Mouse (Mus musculus): ENCODE results near the gene Gsg1. TPM values are rescaled to one million over a fixed set of nuclear protein-coding genes. Genes with fewer than 3 reads are reported as not detected.

Gene Gsg1
- total and polyA plus RNA-seq, 2 experiments, result 0.16 TPM; not detected in 1

DNA sequence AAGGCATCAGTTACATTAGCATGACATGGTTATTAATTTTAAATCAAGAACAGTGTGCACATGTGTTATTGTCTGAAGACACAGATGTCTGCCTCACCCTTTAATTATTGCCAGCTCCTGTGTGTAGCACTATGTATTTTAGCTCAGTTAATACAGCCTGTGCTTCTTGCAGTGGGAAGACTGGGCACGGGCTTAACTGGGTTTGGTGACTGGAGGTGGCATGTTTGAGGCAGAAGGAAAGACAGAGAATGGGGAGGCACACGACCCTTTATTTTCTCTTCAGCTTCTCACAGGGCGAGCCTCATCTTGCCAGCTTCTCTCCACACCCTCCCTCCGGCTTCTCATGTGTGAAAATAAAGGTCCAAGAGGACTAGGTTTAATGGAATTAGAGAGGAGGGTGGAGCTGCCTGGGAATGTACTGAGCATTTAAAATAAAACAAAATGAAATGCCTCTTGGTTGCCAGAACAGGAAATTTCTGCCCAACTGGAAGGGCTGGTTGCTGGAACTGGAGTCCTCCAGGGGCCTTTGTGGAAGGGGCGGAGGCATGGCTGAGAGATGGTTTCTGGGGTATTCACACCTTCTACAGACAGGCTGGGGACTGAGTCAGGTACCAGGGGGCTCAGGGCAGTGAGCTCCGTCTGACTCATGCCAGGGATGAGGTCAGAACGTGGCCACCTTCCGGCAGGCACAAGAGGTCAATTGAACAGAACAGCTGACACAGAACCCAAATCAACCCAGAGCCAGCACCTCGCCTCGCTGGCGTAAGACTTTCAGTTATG is 41.1 kb upstream of the Gsg1 start:
- H3K79me2 ChIP-seq (ENCODE audit: control insufficient read depth, insufficient read depth, low read length), result no peaks in the 10 kb centered on the region
- DNase-seq (ENCODE audit: extremely low read depth, low read depth, low spot score), result peak; percentile 63
- WGBS, result 64% methylated on average over 11 of the region's 11 CpGs
- 0 out of 2 replicates have a peak, but pooled peaks cover 2% of the 10 kb centered on the region for H3K4me1 ChIP-seq (ENCODE audit: control insufficient read depth, insufficient read depth, low read length)
- no peak overlapping the region for H3K4me3 ChIP-seq (ENCODE audit: insufficient read depth, low read depth, low read length)
- no peaks in the 10 kb centered on the region for H3K27me3 ChIP-seq (ENCODE audit: control insufficient read depth, insufficient read depth, low read length)
- no peak overlapping the region for H3K27ac ChIP-seq (replicated peaks; ENCODE audit: insufficient read depth, low read depth, low read length)
- TF ChIP-seq CTCF (IDR thresholded peaks at IDR 0.05; ENCODE audit: low read depth, low read length) (no peak), POLR2A (IDR thresholded peaks at IDR 0.05; ENCODE audit: extremely low read depth, insufficient read depth, low read length) (no peak)
- no peak overlapping the region for H3K9ac ChIP-seq (ENCODE audit: low read depth, low read length)
- no peaks in the 10 kb centered on the region for H3K36me3 ChIP-seq (ENCODE audit: control insufficient read depth, insufficient read depth, low read length)

- no peaks in the 10 kb centered on the region for H3K36me3 ChIP-seq (ENCODE audit: control insufficient read depth, insufficient read depth, low read length)
- no peaks in the 10 kb centered on the region for H3K79me2 ChIP-seq (ENCODE audit: control insufficient read depth, insufficient read depth, low read length)
- WGBS, result 83% methylated on average over 6 of the region's 6 CpGs
- no peak overlapping the region for H3K9ac ChIP-seq (ENCODE audit: low read depth, low read length)
- 0 out of 2 replicates have a peak, but pooled peaks cover 2% of the 10 kb centered on the region for H3K4me1 ChIP-seq (ENCODE audit: control insufficient read depth, insufficient read depth, low read length)
- H3K27ac ChIP-seq (replicated peaks; ENCODE audit: insufficient read depth, low read depth, low read length), result no peak overlapping the region
- no peak overlapping the region for H3K4me3 ChIP-seq (ENCODE audit: insufficient read depth, low read depth, low read length)
- H3K27me3 ChIP-seq (ENCODE audit: control insufficient read depth, insufficient read depth, low read length), result no peaks in the 10 kb centered on the region
- no peak for DNase-seq (ENCODE audit: extremely low read depth, low read depth, low spot score)
- TF ChIP-seq POLR2A (IDR thresholded peaks at IDR 0.05; ENCODE audit: extremely low read depth, insufficient read depth, low read length) (no peak), CTCF (IDR thresholded peaks at IDR 0.05; ENCODE audit: low read depth, low read length) (no peak)
Measured at GRCm38 (mm10) chr6:135294150-135294549, 40.0 kb upstream of the Gsg1 start.

DNA sequence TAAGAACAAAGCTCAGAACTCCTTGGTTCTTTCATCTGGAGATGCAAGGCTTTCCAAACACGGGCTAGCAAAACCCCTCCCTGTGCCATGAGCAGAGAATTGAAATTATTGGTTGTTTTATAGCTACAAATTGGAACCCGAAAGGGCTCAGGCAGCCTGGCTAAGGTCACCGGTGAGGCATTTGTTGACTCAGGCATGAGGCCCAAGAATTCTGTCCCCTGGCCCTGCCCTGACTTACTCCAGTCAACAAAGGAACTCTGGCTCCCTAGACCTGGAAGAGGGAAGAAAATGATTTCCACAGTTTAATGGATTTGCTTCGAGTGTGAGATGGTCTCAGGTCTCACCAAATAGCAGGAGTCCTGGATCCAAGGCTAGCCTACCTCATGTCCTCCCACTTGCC is 38.2 kb upstream of the Gsg1 start:
- Histone ChIP-seq H3K9ac (ENCODE audit: low read depth, low read length) (no peak overlapping the region), H3K27ac (replicated peaks; ENCODE audit: insufficient read depth, low read depth, low read length) (no peak overlapping the region), H3K36me3 (ENCODE audit: control insufficient read depth, insufficient read depth, low read length) (no peaks in the 10 kb centered on the region), H3K4me3 (ENCODE audit: insufficient read depth, low read depth, low read length) (no peak overlapping the region), H3K79me2 (ENCODE audit: control insufficient read depth, insufficient read depth, low read length) (no peaks in the 10 kb centered on the region), H3K27me3 (ENCODE audit: control insufficient read depth, insufficient read depth, low read length) (no peaks in the 10 kb centered on the region), H3K4me1 (ENCODE audit: control insufficient read depth, insufficient read depth, low read length) (0 out of 2 replicates have a peak, but pooled peaks cover 2% of the 10 kb centered on the region)
- no peak for TF ChIP-seq CTCF (IDR thresholded peaks at IDR 0.05; ENCODE audit: low read depth, low read length)
- no peak for TF ChIP-seq POLR2A (IDR thresholded peaks at IDR 0.05; ENCODE audit: extremely low read depth, insufficient read depth, low read length)
- WGBS, result 18% methylated on average over 4 of the region's 4 CpGs
- DNase-seq (ENCODE audit: extremely low read depth, low read depth, low spot score), result peak; percentile 65

DNA sequence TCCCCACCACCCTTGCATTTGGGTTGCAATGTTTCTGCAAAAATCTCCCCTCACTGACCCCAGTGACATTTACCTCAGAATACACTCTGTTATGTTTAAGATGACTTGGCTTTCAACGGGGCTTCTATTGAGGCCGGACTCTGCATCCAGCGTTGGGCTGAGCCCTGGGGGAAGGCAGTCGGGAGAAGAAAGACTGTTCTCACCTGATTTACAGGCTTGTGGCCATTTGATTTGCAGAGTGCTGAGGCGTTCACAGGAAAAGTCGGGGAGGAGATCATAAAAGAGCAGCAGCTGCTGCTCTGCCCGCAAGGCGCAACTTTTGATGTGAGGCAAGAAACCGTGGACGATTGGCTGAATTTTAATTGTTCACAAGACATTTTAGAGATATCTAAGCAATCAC is 25.7 kb upstream of the Gsg1 start:
- DNase-seq (ENCODE audit: extremely low read depth, low read depth, low spot score), result no peak
- WGBS, result 76% methylated on average over 10 of the region's 10 CpGs
- no peaks in the 10 kb centered on the region for H3K4me1 ChIP-seq (ENCODE audit: control insufficient read depth, insufficient read depth, low read length)
- H3K36me3 ChIP-seq (ENCODE audit: control insufficient read depth, insufficient read depth, low read length), result no peaks in the 10 kb centered on the region
- H3K27me3 ChIP-seq (ENCODE audit: control insufficient read depth, insufficient read depth, low read length), result no peaks in the 10 kb centered on the region
- no peaks in the 10 kb centered on the region for H3K79me2 ChIP-seq (ENCODE audit: control insufficient read depth, insufficient read depth, low read length)
- TF ChIP-seq POLR2A (IDR thresholded peaks at IDR 0.05; ENCODE audit: extremely low read depth, insufficient read depth, low read length) (no peak), CTCF (IDR thresholded peaks at IDR 0.05; ENCODE audit: low read depth, low read length) (no peak)
- H3K27ac ChIP-seq (replicated peaks; ENCODE audit: insufficient read depth, low read depth, low read length), result no peak overlapping the region
- H3K4me3 ChIP-seq (ENCODE audit: insufficient read depth, low read depth, low read length), result no peak overlapping the region
- no peak overlapping the region for H3K9ac ChIP-seq (ENCODE audit: low read depth, low read length)

DNA sequence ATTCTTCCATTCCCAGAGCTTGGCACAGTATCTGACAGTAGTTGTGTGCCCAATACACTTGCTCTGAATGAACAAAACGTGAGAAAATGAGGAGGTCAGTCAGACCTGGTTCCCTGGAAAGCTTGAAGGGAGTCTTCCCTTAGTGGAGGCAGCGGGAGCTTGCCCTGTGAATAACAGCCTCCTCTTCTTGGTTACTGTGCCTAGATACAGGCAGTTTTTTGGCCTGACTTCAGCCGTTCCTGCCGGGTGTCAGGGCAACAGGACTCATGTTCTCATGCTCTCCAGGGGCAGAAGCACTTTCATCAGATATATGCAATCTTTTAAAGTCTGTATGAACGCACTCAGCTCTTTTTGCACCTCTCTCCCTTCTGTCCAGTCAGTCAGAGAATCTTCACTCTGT is 25.1 kb upstream of the Gsg1 start:
- Histone ChIP-seq H3K27me3 (ENCODE audit: control insufficient read depth, insufficient read depth, low read length) (no peaks in the 10 kb centered on the region), H3K9ac (ENCODE audit: low read depth, low read length) (no peak overlapping the region), H3K4me1 (ENCODE audit: control insufficient read depth, insufficient read depth, low read length) (no peaks in the 10 kb centered on the region), H3K4me3 (ENCODE audit: insufficient read depth, low read depth, low read length) (no peak overlapping the region), H3K79me2 (ENCODE audit: control insufficient read depth, insufficient read depth, low read length) (no peaks in the 10 kb centered on the region), H3K36me3 (ENCODE audit: control insufficient read depth, insufficient read depth, low read length) (no peaks in the 10 kb centered on the region), H3K27ac (replicated peaks; ENCODE audit: insufficient read depth, low read depth, low read length) (no peak overlapping the region)
- 74% methylated on average over 5 of the region's 5 CpGs for WGBS
- DNase-seq (ENCODE audit: extremely low read depth, low read depth, low spot score), result no peak
- TF ChIP-seq POLR2A (IDR thresholded peaks at IDR 0.05; ENCODE audit: extremely low read depth, insufficient read depth, low read length) (no peak), CTCF (IDR thresholded peaks at IDR 0.05; ENCODE audit: low read depth, low read length) (no peak)

- 86% methylated on average over 6 of the region's 6 CpGs for WGBS
- DNase-seq (ENCODE audit: extremely low read depth, low read depth, low spot score), result no peak
- Histone ChIP-seq H3K4me1 (ENCODE audit: control insufficient read depth, insufficient read depth, low read length) (no peaks in the 10 kb centered on the region), H3K27me3 (ENCODE audit: control insufficient read depth, insufficient read depth, low read length) (no peaks in the 10 kb centered on the region), H3K36me3 (ENCODE audit: control insufficient read depth, insufficient read depth, low read length) (no peaks in the 10 kb centered on the region), H3K9ac (ENCODE audit: low read depth, low read length) (no peak overlapping the region), H3K79me2 (ENCODE audit: control insufficient read depth, insufficient read depth, low read length) (no peaks in the 10 kb centered on the region), H3K27ac (replicated peaks; ENCODE audit: insufficient read depth, low read depth, low read length) (no peak overlapping the region), H3K4me3 (ENCODE audit: insufficient read depth, low read depth, low read length) (no peak overlapping the region)
- TF ChIP-seq POLR2A (IDR thresholded peaks at IDR 0.05; ENCODE audit: extremely low read depth, insufficient read depth, low read length) (no peak), CTCF (IDR thresholded peaks at IDR 0.05; ENCODE audit: low read depth, low read length) (no peak)
Measured at GRCm38 (mm10) chr6:135278302-135278701, 24.2 kb upstream of the Gsg1 start.

Measured in liver, adult 2 months (tissue).